In the genomic region with DNA sequence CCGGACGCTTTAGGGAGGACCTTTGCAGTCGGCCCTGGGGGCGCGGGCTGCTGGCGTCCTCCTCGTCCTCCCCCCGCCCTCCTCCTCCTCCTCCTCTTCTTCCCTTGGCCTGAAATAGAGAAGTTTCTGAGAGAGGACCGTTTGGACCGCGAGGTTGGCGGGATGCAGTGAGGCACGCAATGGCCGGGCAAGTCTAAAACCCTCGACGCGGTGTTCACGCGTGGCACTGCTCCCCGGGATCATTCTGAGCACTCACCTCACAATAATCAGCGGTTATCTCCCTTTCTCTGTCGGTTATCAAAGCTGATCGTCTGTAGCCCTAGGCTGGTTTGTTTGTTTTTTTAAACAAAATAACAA, we compare ENCODE assay signal across 8 mouse cellular contexts. TPM values are rescaled to one million over a fixed set of nuclear protein-coding genes. Genes with fewer than 3 reads are reported as not detected.
DNase-seq lines count a peak whose midpoint lies in the region; ATAC-seq and TF ChIP-seq lines count a peak whose summit lies in the region.

No protein-coding gene starts in this region.

- no peak for DNase-seq in heart, embryonic 10.5 days (ENCODE audit: low spot score)
- no peak for DNase-seq in heart, adult 8-10 months (ENCODE audit: low spot score)
- no peak for DNase-seq in frontal cortex, postnatal 14 days (ENCODE audit: low spot score in 2 of 2)
- no peak for DNase-seq in adrenal gland, postnatal 36 days
- DNase-seq in left cerebral cortex, adult 8-10 months (ENCODE audit: low spot score in 2 of 2): no peak

- under 1% methylated on average over 22 of the region's 23 CpGs for WGBS in heart, embryonic 10.5 days

- peaks cover 12% of the 10 kb centered on the region; the same call in 1 of the 2 replicates for H3K4me1 ChIP-seq in heart, embryonic 10.5 days
- no peaks in the 10 kb centered on the region for H3K4me1 ChIP-seq in ES-Bruce4 (ENCODE audit: control insufficient read depth, insufficient read depth, low read length)

- peak; percentile 70 to 76 for ATAC-seq in hematopoietic stem cell, adult 5-6 weeks (replicated peaks in 1 of 2; ENCODE audit: insufficient read depth in 1 of 2, low FRiP score in 2 of 2, low TSS enrichment in 1 of 2, low read depth in 1 of 2, poor library complexity in 2 of 2, severe bottlenecking in 2 of 2)
- ATAC-seq in megakaryocyte progenitor cell, adult 5-6 weeks (replicated peaks; ENCODE audit: poor library complexity): peak; percentile 56; the same call in 1 of the 2 replicates

- peak overlapping the region; percentile 94 for H3K9ac ChIP-seq in ES-Bruce4 (ENCODE audit: low read depth, poor library complexity, severe bottlenecking)

- TF ChIP-seq CTCF in ES-Bruce4 (IDR thresholded peaks at IDR 0.05; ENCODE audit: low read depth, low read length): no peak

- no peak for TF ChIP-seq POLR2A in ES-Bruce4 (IDR thresholded peaks at IDR 0.05; ENCODE audit: insufficient read depth, low read length)

- no peaks in the 10 kb centered on the region for H3K9me3 ChIP-seq in heart, embryonic 10.5 days
- H3K9me3 ChIP-seq in ES-Bruce4 (replicated peaks; ENCODE audit: control insufficient read depth, insufficient read depth, low read length, poor library complexity, severe bottlenecking): no peaks in the 10 kb centered on the region

- no peak for TF ChIP-seq EP300 in ES-Bruce4 (IDR thresholded peaks at IDR 0.05; ENCODE audit: insufficient read depth, low read depth, low read length)

- H3K36me3 ChIP-seq in heart, embryonic 10.5 days: peaks cover 9% of the 10 kb centered on the region
- peaks cover 16% of the 10 kb centered on the region for H3K36me3 ChIP-seq in ES-Bruce4 (ENCODE audit: control insufficient read depth, insufficient read depth, low read length, poor library complexity, severe bottlenecking)

- H3K27ac ChIP-seq in heart, embryonic 10.5 days: peak overlapping the region; percentile 100
- peak overlapping the region; percentile 78 for H3K27ac ChIP-seq in ES-Bruce4 (ENCODE audit: insufficient read depth, low read length)

- no peaks in the 10 kb centered on the region for H3K27me3 ChIP-seq in heart, embryonic 10.5 days (ENCODE audit: insufficient read depth, poor library complexity, severe bottlenecking)
- H3K27me3 ChIP-seq in ES-Bruce4 (ENCODE audit: control insufficient read depth, insufficient read depth, low read length, poor library complexity, severe bottlenecking): no peaks in the 10 kb centered on the region

- peak overlapping the region; percentile 100 for H3K4me3 ChIP-seq in heart, embryonic 10.5 days
- peak overlapping the region; percentile 93 for H3K4me3 ChIP-seq in ES-Bruce4 (ENCODE audit: low read depth, low read length)

RNA-seq across cellular contexts. Expression of a gene that starts 0.3 kb away (rescaled TPM):
- 39.5 and 51.7 TPM in 2 replicates for polyA plus RNA-seq in heart, embryonic 10.5 days (2016; fragmentation: Nextera tagmentation; extraction: Ambion mirVana)
- 10 to 100 TPM; 20.7 to 21.8 (median 21.3) TPM for total RNA-seq in heart, adult 8-10 months (2022)
- 125 and 144 TPM in 2 replicates for polyA plus RNA-seq in ES-Bruce4 (2011; ENCODE audit: insufficient read depth, insufficient read length, low read depth, missing spikeins)
- 162 and 168 TPM in 2 replicates for total RNA-seq in hematopoietic stem cell, adult 5-6 weeks (2017)
- total RNA-seq in megakaryocyte progenitor cell, adult 5-6 weeks (2015): 114 and 116 TPM in 2 replicates
- total RNA-seq in megakaryocyte progenitor cell, adult 5-6 weeks (2017): 116 and 153 TPM in 2 replicates
- 10 to 100 TPM; 51.8 to 52.1 TPM for total RNA-seq in adrenal gland, postnatal 36 days (2021)
- 10 to 100 TPM; 37.1 to 43.7 (median 41.6) TPM for total RNA-seq in left cerebral cortex, adult 8-10 months (2022)

RNA-seq across cellular contexts. Expression of a gene that starts 55.0 kb away (rescaled TPM):
- 2.3 and 4.4 TPM in 2 replicates for polyA plus RNA-seq in heart, embryonic 10.5 days (2016; fragmentation: Nextera tagmentation; extraction: Ambion mirVana)
- total RNA-seq in heart, adult 8-10 months (2022): 1 to 10 TPM; 4.2 to 6.4 (median 4.4) TPM
- 69.0 and 73.5 TPM in 2 replicates for polyA plus RNA-seq in ES-Bruce4 (2011; ENCODE audit: insufficient read depth, insufficient read length, low read depth, missing spikeins)
- total RNA-seq in hematopoietic stem cell, adult 5-6 weeks (2017): 78.5 and 81.7 TPM in 2 replicates
- 29.2 and 42.9 TPM in 2 replicates for total RNA-seq in megakaryocyte progenitor cell, adult 5-6 weeks (2015)
- total RNA-seq in megakaryocyte progenitor cell, adult 5-6 weeks (2017): 78.9 and 97.7 TPM in 2 replicates
- 1 to 10 TPM; 1.9 to 2.2 TPM for total RNA-seq in adrenal gland, postnatal 36 days (2021)
- 10 to 100 TPM; 28.9 to 31.3 (median 29.3) TPM for total RNA-seq in left cerebral cortex, adult 8-10 months (2022)

Comparison
In these comparisons a context has a peak if more than half of its experiments do, and no peak if none do; other contexts are left out.
1. RNA of a gene that starts 55.0 kb away (total RNA-seq): 78.5 to 81.7 TPM in hematopoietic stem cell, adult 5-6 weeks, 29.2 to 97.7 TPM in megakaryocyte progenitor cell, adult 5-6 weeks and 28.9 to 31.3 TPM in left cerebral cortex, adult 8-10 months; 4.2 to 6.4 TPM in heart, adult 8-10 months and 1.9 to 2.2 TPM in adrenal gland, postnatal 36 days; every median in the first group is over 4 times any median in the second.